Mouse (Mus musculus) MEL (cell line): ENCODE measurements around the gene Itga2b.

ENCODE experiments used
- CHD1 ChIP-seq: IDR thresholded peaks from 2 replicates; pipeline ENCODE4 v1.6.1; 2012; ENCODE audit warnings: low read depth, mild to moderate bottlenecking, inconsistent platforms, low read length, improper control_type of control experiment
- CHD2 ChIP-seq: IDR thresholded peaks from 2 replicates; pipeline ENCODE4 v1.6.1; 2011; ENCODE audit warnings: low read length, improper control_type of control experiment
- CTCF ChIP-seq, 3 experiments: IDR thresholded peaks in 2 of 3; conservative IDR thresholded peaks in 1 of 3; 2 replicates each; pipeline ENCODE4 v1.5.1; 2011 to 2012; ENCODE audit warnings: low read length in 3 of 3, low read depth in 2 of 3, mild to moderate bottlenecking in 2 of 3, improper control_type of control experiment in 1 of 3, inconsistent platforms in 1 of 3, mixed read lengths in 1 of 3, moderate library complexity in 1 of 3; ENCODE audit not compliant: control insufficient read depth in 1 of 3, insufficient read depth in 1 of 3, poor library complexity in 1 of 3, severe bottlenecking in 1 of 3
- ELF1 ChIP-seq: IDR thresholded peaks from 2 replicates; pipeline ENCODE4 v1.6.1; 2014; ENCODE audit warnings: low read depth, mild to moderate bottlenecking, inconsistent platforms, low read length, improper control_type of control experiment, moderate library complexity
- KAT2A ChIP-seq: conservative IDR thresholded peaks from 2 replicates; pipeline ENCODE4 v1.6.1; 2012; ENCODE audit warnings: low read depth, low read length, improper control_type of control experiment, inconsistent platforms
- NRF1 ChIP-seq: IDR thresholded peaks from 2 replicates; pipeline ENCODE4 v1.6.1; 2014; ENCODE audit warnings: low read depth, mild to moderate bottlenecking, inconsistent platforms, low read length, improper control_type of control experiment, moderate library complexity; ENCODE audit not compliant: poor library complexity, insufficient read depth, severe bottlenecking
- POLR2AphosphoS5 ChIP-seq: IDR thresholded peaks from 2 replicates; pipeline ENCODE4 v1.6.1; 2012; ENCODE audit warnings: low read depth, borderline replicate concordance, mild to moderate bottlenecking, inconsistent platforms, low read length, moderate library complexity, mixed read lengths
- TCF12 ChIP-seq: IDR thresholded peaks from 2 replicates; pipeline ENCODE4 v1.6.1; 2014; ENCODE audit warnings: low read depth, mild to moderate bottlenecking, inconsistent platforms, low read length, improper control_type of control experiment, moderate library complexity
- ZC3H11A ChIP-seq: IDR thresholded peaks from 2 replicates; pipeline ENCODE4 v1.6.1; 2012; ENCODE audit warnings: low read depth, mild to moderate bottlenecking, inconsistent platforms, low read length, improper control_type of control experiment

DNA sequence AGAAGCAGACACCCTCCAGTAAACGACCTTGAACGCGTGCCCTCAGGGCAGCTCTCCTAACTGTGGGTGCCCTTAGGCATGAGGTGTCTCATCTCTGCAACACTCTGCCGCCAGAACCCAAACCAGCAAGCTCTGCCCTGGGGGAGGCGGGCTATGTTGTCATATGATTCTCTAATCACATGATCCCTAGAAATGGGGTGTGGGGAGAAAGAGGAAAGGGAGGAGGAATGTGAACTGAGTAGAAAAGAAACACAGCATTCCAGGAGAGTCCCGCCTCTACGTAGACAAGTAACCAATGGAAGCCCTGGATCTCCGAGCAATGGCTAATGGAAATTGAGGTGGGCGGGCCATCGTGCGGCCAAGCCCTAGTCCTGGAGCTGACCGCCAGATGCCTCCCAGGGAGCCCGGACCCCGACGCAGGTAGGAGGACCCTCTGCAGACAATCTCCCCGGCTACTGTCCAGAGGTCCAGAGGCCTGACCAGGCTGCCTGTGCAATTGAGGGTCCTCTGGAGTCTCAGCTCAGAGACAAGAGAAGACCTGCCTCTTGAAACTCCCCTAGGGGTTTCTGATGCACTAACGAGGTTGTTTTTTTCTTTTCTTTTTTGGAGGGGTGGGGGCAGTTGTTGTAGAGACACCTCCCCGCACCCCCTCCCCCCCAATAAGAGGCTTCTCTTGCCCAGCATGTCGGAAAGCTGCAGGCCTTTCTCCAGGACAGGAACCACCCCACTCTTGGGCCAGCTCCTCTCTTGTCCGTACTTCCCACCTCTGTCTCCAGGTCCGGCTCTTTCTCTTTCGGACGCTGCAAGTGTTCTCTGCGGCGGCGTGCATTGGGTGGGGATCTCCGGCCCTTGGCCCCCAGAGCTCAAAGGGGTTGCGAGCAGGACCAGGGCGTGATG, 39.6 kb downstream of the Itga2b start, which contains the start of gene Grn:
- TF ChIP-seq ZC3H11A (no peak), ELF1 (peak; percentile 52), CTCF (IDR thresholded peaks at IDR 0.05 in 2 of 3, conservative IDR thresholded peaks at IDR 0.05 in 1 of 3; ENCODE audit: control insufficient read depth in 1 of 3, insufficient read depth in 1 of 3, low read depth in 2 of 3, low read length in 3 of 3, poor library complexity in 1 of 3, severe bottlenecking in 1 of 3) (no peak), NRF1 (no peak), CHD1 (no peak), KAT2A (peak; percentile 9; the same call in 1 of the 2 replicates), TCF12 (peak; percentile 32; the same call in 1 of the 2 replicates), CHD2 (peak; percentile 61), POLR2AphosphoS5 (no peak)
